Mouse (Mus musculus) mouse embryonic stem cell (cell line): ENCODE measurements around the gene Aff4.
"Not testable (repeated sequence)": the region's sequence is repeated elsewhere in the genome, so short reads cannot be mapped to it uniquely, and the experiment has no call there.

Experiments
- in situ Hi-C, 2 experiments: fragments of 300-500 bp; cut with MboI; formaldehyde crosslinking; loops; 1 replicate in 1 of 2; 3 replicates in 1 of 2; pipeline ENCODE4 v1.14.3; 2019 to 2020; ENCODE audit warnings: low sequenced_read_pairs in 2 of 2, low pct_unique_long_range_greater_than_20kb in 1 of 2, mixed read lengths in 1 of 2; ENCODE audit not compliant: unreplicated experiment in 1 of 2

Aff4 gene

GRCm38 (mm10) chr11:53350291-53351223, at the start of gene Aff4:
TSS of gene Aff4 (plus strand) at chr11:53350833.
- in situ Hi-C loops: no loop called here

GRCm38 (mm10) chr11:53301167-53301515, 49.5 kb upstream of the Aff4 start:
- in situ Hi-C loops: no loop called here

GRCm38 (mm10) chr11:53304044-53304840, 46.4 kb upstream of the Aff4 start:
- in situ Hi-C loops: no loop called here

- in situ Hi-C loops: no loop called here
These were observed 43.7 kb upstream of the Aff4 start for GRCm38 (mm10) chr11:53306965-53307364.

- in situ Hi-C loops: no loop called here
These were observed 43.0 kb upstream of the Aff4 start for GRCm38 (mm10) chr11:53307558-53308065.

- in situ Hi-C loops: no loop called here
These were observed 42.3 kb upstream of the Aff4 start for GRCm38 (mm10) chr11:53308251-53308864.

GRCm38 (mm10) chr11:53308884-53309310, 41.7 kb upstream of the Aff4 start:
- in situ Hi-C loops: no loop called here

- in situ Hi-C loops: no loop called here
These were observed 39.2 kb upstream of the Aff4 start for GRCm38 (mm10) chr11:53311385-53311784.

- in situ Hi-C loops: not testable (repeated sequence)
These were observed 37.8 kb upstream of the Aff4 start for GRCm38 (mm10) chr11:53312823-53313222.

GRCm38 (mm10) chr11:53314770-53315173, 35.9 kb upstream of the Aff4 start:
- in situ Hi-C loops: no loop called here

- in situ Hi-C loops: no loop called here
These were observed 33.6 kb upstream of the Aff4 start for GRCm38 (mm10) chr11:53316996-53317395.

- in situ Hi-C loops: no loop called here
These were observed 32.6 kb upstream of the Aff4 start for GRCm38 (mm10) chr11:53318041-53318440.

GRCm38 (mm10) chr11:53318568-53318967, 32.1 kb upstream of the Aff4 start:
- in situ Hi-C loops: not testable (repeated sequence)

GRCm38 (mm10) chr11:53319867-53320266, 30.8 kb upstream of the Aff4 start:
- in situ Hi-C loops: not testable (repeated sequence)

GRCm38 (mm10) chr11:53324512-53324968, 26.1 kb upstream of the Aff4 start, which contains the start of gene Zcchc10:
TSS of gene Zcchc10 (plus strand) at chr11:53324679.
- in situ Hi-C loops: no loop called here

- in situ Hi-C loops: no loop called here
These were observed 20.3 kb upstream of the Aff4 start for GRCm38 (mm10) chr11:53330325-53330724.

GRCm38 (mm10) chr11:53331121-53331520, 19.5 kb upstream of the Aff4 start:
- in situ Hi-C loops: no loop called here

- in situ Hi-C loops: no loop called here
These were observed 18.5 kb upstream of the Aff4 start for GRCm38 (mm10) chr11:53332076-53332680.
